ENCODE assay signal across 9 mouse cellular contexts in genomic region chr17:26066488-26067020, GRCm38 (mm10). TPM values are rescaled to one million over a fixed set of nuclear protein-coding genes. Genes with fewer than 3 reads are reported as not detected.
DNase-seq lines count a peak whose midpoint lies in the region; ATAC-seq and TF ChIP-seq lines count a peak whose summit lies in the region.
"Had no signal": no experiment of that assay in that cellular context is flagged by ENCODE, and none has a peak within 500 bp of the region (broad histone marks: within the 10 kb centered on the region; RNA-seq: fewer than 3 reads in every experiment).

No protein-coding gene starts in this region.

- WGBS in kidney, embryonic 15.5 days, result 92% methylated on average over 7 of the region's 7 CpGs
- 88% methylated on average over 7 of the region's 7 CpGs for WGBS in embryonic facial prominence, embryonic 12.5 days
- 92% methylated on average over 7 of the region's 7 CpGs for WGBS in hindbrain, embryonic 14.5 days
- WGBS in midbrain, postnatal 0 days, result 91% methylated on average over 7 of the region's 7 CpGs

- H3K4me3 ChIP-seq in kidney, embryonic 15.5 days (replicated peaks), result peak overlapping the region; percentile 84
- peak overlapping the region; percentile 83 for H3K4me3 ChIP-seq in embryonic facial prominence, embryonic 12.5 days
- peak overlapping the region; percentile 61 for H3K4me3 ChIP-seq in hindbrain, embryonic 14.5 days (replicated peaks; ENCODE audit: low read length)
- H3K4me3 ChIP-seq in midbrain, postnatal 0 days (ENCODE audit: low read depth, low read length), result peak overlapping the region; percentile 68

- peaks cover 4% of the 10 kb centered on the region; the same call in 1 of the 2 replicates for H3K27me3 ChIP-seq in kidney, embryonic 15.5 days
- no peaks in the 10 kb centered on the region; the same call in 1 of the 2 replicates for H3K27me3 ChIP-seq in embryonic facial prominence, embryonic 12.5 days
- 0 out of 2 replicates have a peak, but pooled peaks cover 4% of the 10 kb centered on the region for H3K27me3 ChIP-seq in hindbrain, embryonic 14.5 days (ENCODE audit: control insufficient read depth, insufficient read depth, low read length)
- H3K27me3 ChIP-seq in midbrain, postnatal 0 days (ENCODE audit: insufficient read depth, low read length), result no peaks in the 10 kb centered on the region

- H3K9me3 ChIP-seq in kidney, embryonic 15.5 days (replicated peaks), result no peaks in the 10 kb centered on the region
- no peaks in the 10 kb centered on the region for H3K9me3 ChIP-seq in embryonic facial prominence, embryonic 12.5 days
- no peaks in the 10 kb centered on the region for H3K9me3 ChIP-seq in hindbrain, embryonic 14.5 days (ENCODE audit: control insufficient read depth, low read length)
- H3K9me3 ChIP-seq in midbrain, postnatal 0 days (ENCODE audit: low read length), result no peaks in the 10 kb centered on the region

- no peak for DNase-seq in kidney, adult 8-10 months
- no peak for DNase-seq in hindbrain, embryonic 14.5 days (ENCODE audit: low spot score)
- DNase-seq in midbrain, postnatal 0 days (ENCODE audit: low spot score), result no peak
- DNase-seq in layer of hippocampus, adult 11-12 months (ENCODE audit: low spot score), result no peak
- no peak for DNase-seq in right cerebral cortex, adult 18-20 months
- DNase-seq: right cerebral cortex, postnatal 14 days had no signal

- H3K4me1 ChIP-seq in kidney, embryonic 15.5 days, result peaks cover 46% of the 10 kb centered on the region
- H3K4me1 ChIP-seq in embryonic facial prominence, embryonic 12.5 days, result peaks cover 42% of the 10 kb centered on the region
- H3K4me1 ChIP-seq in hindbrain, embryonic 14.5 days (replicated peaks; ENCODE audit: control insufficient read depth, insufficient read depth, low read length), result peaks cover 61% of the 10 kb centered on the region
- peaks cover 14% of the 10 kb centered on the region; the same call in 1 of the 2 replicates for H3K4me1 ChIP-seq in midbrain, postnatal 0 days (ENCODE audit: insufficient read depth, low read length)

- H3K36me3 ChIP-seq in kidney, embryonic 15.5 days, result peaks cover 15% of the 10 kb centered on the region; the same call in 1 of the 2 replicates
- peaks cover 32% of the 10 kb centered on the region for H3K36me3 ChIP-seq in embryonic facial prominence, embryonic 12.5 days
- peaks cover 29% of the 10 kb centered on the region for H3K36me3 ChIP-seq in hindbrain, embryonic 14.5 days (replicated peaks; ENCODE audit: control insufficient read depth, insufficient read depth)
- peaks cover 9% of the 10 kb centered on the region for H3K36me3 ChIP-seq in midbrain, postnatal 0 days (ENCODE audit: insufficient read depth, low read length)

- no peak overlapping the region for H3K27ac ChIP-seq in kidney, embryonic 15.5 days
- H3K27ac ChIP-seq in embryonic facial prominence, embryonic 12.5 days, result no peak overlapping the region
- H3K27ac ChIP-seq in hindbrain, embryonic 14.5 days, result no peak overlapping the region
- H3K27ac ChIP-seq in midbrain, postnatal 0 days (ENCODE audit: low read depth, low read length), result no peak overlapping the region

- ATAC-seq in kidney, embryonic 15.5 days (replicated peaks; ENCODE audit: low FRiP score), result no peak
- no peak for ATAC-seq in embryonic facial prominence, embryonic 12.5 days (ENCODE audit: insufficient number of reproducible peaks, insufficient read depth, low FRiP score, low TSS enrichment)
- no peak for ATAC-seq in hindbrain, embryonic 14.5 days (ENCODE audit: low FRiP score)
- no peak for ATAC-seq in midbrain, postnatal 0 days (ENCODE audit: low FRiP score)
- no peak for ATAC-seq in megakaryocyte progenitor cell, adult 5-6 weeks (replicated peaks; ENCODE audit: poor library complexity)

- H3K4me2 ChIP-seq in kidney, embryonic 15.5 days, result peak overlapping the region; percentile 96
- H3K4me2 ChIP-seq in embryonic facial prominence, embryonic 12.5 days (replicated peaks), result peak overlapping the region; percentile 100
- peak overlapping the region; percentile 100 for H3K4me2 ChIP-seq in hindbrain, embryonic 14.5 days (replicated peaks)
- H3K4me2 ChIP-seq in midbrain, postnatal 0 days (ENCODE audit: low read depth, low read length, poor library complexity, severe bottlenecking), result peak overlapping the region; percentile 99

- no peak overlapping the region for H3K9ac ChIP-seq in kidney, embryonic 15.5 days
- peak overlapping the region; percentile 89; the same call in 1 of the 2 replicates for H3K9ac ChIP-seq in embryonic facial prominence, embryonic 12.5 days
- H3K9ac ChIP-seq in hindbrain, embryonic 14.5 days, result peak overlapping the region; percentile 91
- no peak overlapping the region for H3K9ac ChIP-seq in midbrain, postnatal 0 days (replicated peaks; ENCODE audit: low read length, poor library complexity, severe bottlenecking)

- TF ChIP-seq CTCF in midbrain, postnatal 0 days (IDR thresholded peaks at IDR 0.05), result no peak

RNA-seq across cellular contexts. Expression of gene Rab11fip3, which starts 2.8 kb away (rescaled TPM):
- polyA plus RNA-seq in kidney, embryonic 15.5 days (2015; fragmentation: Nextera tagmentation; extraction: Ambion mirVana), result 29.1 and 30.2 TPM in 2 replicates
- polyA plus RNA-seq in embryonic facial prominence, embryonic 12.5 days (2016; fragmentation: Nextera tagmentation; extraction: Ambion mirVana), result 30.4 and 33.1 TPM in 2 replicates
- polyA plus RNA-seq in hindbrain, embryonic 14.5 days (2014; fragmentation: Nextera tagmentation; extraction: Ambion mirVana), result 27.4 and 29.5 TPM in 2 replicates
- 34.7 and 35.7 TPM in 2 replicates for total RNA-seq in midbrain, postnatal 0 days (2014; rRNA removed)
- 14.8 and 18.3 TPM in 2 replicates for polyA plus RNA-seq in midbrain, postnatal 0 days (2015; fragmentation: Nextera tagmentation; extraction: Ambion mirVana)
- total RNA-seq in megakaryocyte progenitor cell, adult 5-6 weeks (2015), result 0.69 and 1.6 TPM in 2 replicates
- total RNA-seq in megakaryocyte progenitor cell, adult 5-6 weeks (2017), result 0.83 and 1.9 TPM in 2 replicates

RNA-seq across cellular contexts. Expression of gene Decr2, which starts 23.6 kb away (rescaled TPM):
- 42.9 and 45.7 TPM in 2 replicates for polyA plus RNA-seq in kidney, embryonic 15.5 days (2015; fragmentation: Nextera tagmentation; extraction: Ambion mirVana)
- 38.5 and 39.0 TPM in 2 replicates for polyA plus RNA-seq in embryonic facial prominence, embryonic 12.5 days (2016; fragmentation: Nextera tagmentation; extraction: Ambion mirVana)
- 22.6 and 28.8 TPM in 2 replicates for polyA plus RNA-seq in hindbrain, embryonic 14.5 days (2014; fragmentation: Nextera tagmentation; extraction: Ambion mirVana)
- 38.0 and 41.1 TPM in 2 replicates for total RNA-seq in midbrain, postnatal 0 days (2014; rRNA removed)
- 42.3 and 44.4 TPM in 2 replicates for polyA plus RNA-seq in midbrain, postnatal 0 days (2015; fragmentation: Nextera tagmentation; extraction: Ambion mirVana)
- total RNA-seq in megakaryocyte progenitor cell, adult 5-6 weeks (2015), result 2.9 and 5.3 TPM in 2 replicates
- 10.1 and 11.7 TPM in 2 replicates for total RNA-seq in megakaryocyte progenitor cell, adult 5-6 weeks (2017)

RNA-seq across cellular contexts. Expression of gene Nme4, which starts 28.8 kb away (rescaled TPM):
- polyA plus RNA-seq in kidney, embryonic 15.5 days (2015; fragmentation: Nextera tagmentation; extraction: Ambion mirVana), result 101 and 103 TPM in 2 replicates
- polyA plus RNA-seq in embryonic facial prominence, embryonic 12.5 days (2016; fragmentation: Nextera tagmentation; extraction: Ambion mirVana), result 122 and 128 TPM in 2 replicates
- polyA plus RNA-seq in hindbrain, embryonic 14.5 days (2014; fragmentation: Nextera tagmentation; extraction: Ambion mirVana), result 14.5 and 17.5 TPM in 2 replicates
- 6.4 and 7.7 TPM in 2 replicates for total RNA-seq in midbrain, postnatal 0 days (2014; rRNA removed)
- polyA plus RNA-seq in midbrain, postnatal 0 days (2015; fragmentation: Nextera tagmentation; extraction: Ambion mirVana), result 9.2 and 10.2 TPM in 2 replicates
- 46.5 and 47.1 TPM in 2 replicates for total RNA-seq in megakaryocyte progenitor cell, adult 5-6 weeks (2015)
- total RNA-seq in megakaryocyte progenitor cell, adult 5-6 weeks (2017), result 42.7 and 45.4 TPM in 2 replicates

RNA-seq across cellular contexts. Expression of gene Tmem8, which starts 46.5 kb away (rescaled TPM):
- polyA plus RNA-seq in kidney, embryonic 15.5 days (2015; fragmentation: Nextera tagmentation; extraction: Ambion mirVana), result 3.8 and 5.1 TPM in 2 replicates
- polyA plus RNA-seq in embryonic facial prominence, embryonic 12.5 days (2016; fragmentation: Nextera tagmentation; extraction: Ambion mirVana), result 0.99 and 1.3 TPM in 2 replicates
- 3.2 and 3.9 TPM in 2 replicates for polyA plus RNA-seq in hindbrain, embryonic 14.5 days (2014; fragmentation: Nextera tagmentation; extraction: Ambion mirVana)
- 9.0 and 9.5 TPM in 2 replicates for total RNA-seq in midbrain, postnatal 0 days (2014; rRNA removed)
- polyA plus RNA-seq in midbrain, postnatal 0 days (2015; fragmentation: Nextera tagmentation; extraction: Ambion mirVana), result 3.5 TPM in 2 replicates
- 7.2 and 7.4 TPM in 2 replicates for total RNA-seq in megakaryocyte progenitor cell, adult 5-6 weeks (2015)
- 4.9 and 8.6 TPM in 2 replicates for total RNA-seq in megakaryocyte progenitor cell, adult 5-6 weeks (2017)

RNA-seq across cellular contexts. Expression of gene Mrpl28, which starts 56.7 kb away (rescaled TPM):
- polyA plus RNA-seq in kidney, embryonic 15.5 days (2015; fragmentation: Nextera tagmentation; extraction: Ambion mirVana), result 207 and 218 TPM in 2 replicates
- 204 and 216 TPM in 2 replicates for polyA plus RNA-seq in embryonic facial prominence, embryonic 12.5 days (2016; fragmentation: Nextera tagmentation; extraction: Ambion mirVana)
- 184 and 190 TPM in 2 replicates for polyA plus RNA-seq in hindbrain, embryonic 14.5 days (2014; fragmentation: Nextera tagmentation; extraction: Ambion mirVana)
- 95.0 and 117 TPM in 2 replicates for total RNA-seq in midbrain, postnatal 0 days (2014; rRNA removed)
- 165 and 179 TPM in 2 replicates for polyA plus RNA-seq in midbrain, postnatal 0 days (2015; fragmentation: Nextera tagmentation; extraction: Ambion mirVana)
- total RNA-seq in megakaryocyte progenitor cell, adult 5-6 weeks (2015), result 73.3 and 84.4 TPM in 2 replicates
- 40.7 and 46.4 TPM in 2 replicates for total RNA-seq in megakaryocyte progenitor cell, adult 5-6 weeks (2017)

Comparison
In these comparisons a context has a peak if more than half of its experiments do, and no peak if none do; other contexts are left out.
1. H3K9ac ChIP-seq: peak in embryonic facial prominence, embryonic 12.5 days (single experiment) and hindbrain, embryonic 14.5 days (single experiment); none in kidney, embryonic 15.5 days (single experiment) and midbrain, postnatal 0 days (single experiment).
2. Peak in every context shown above with its lines, with median percentiles within 50 percentile points of each other: H3K4me2 ChIP-seq and H3K4me3 ChIP-seq.